Mouse (Mus musculus) gastrocnemius, postnatal 10 days (tissue): ENCODE data around the gene Kmt2e. TPM values are rescaled to one million over a fixed set of nuclear protein-coding genes. Genes with fewer than 3 reads are reported as not detected.

Experiments
- DNase-seq: peaks from one replicate; pipeline ENCODE4 v3.0.0; 2021; ENCODE audit warnings: mixed read lengths
- total RNA-seq, 2 experiments: library from RNA; stranded (reverse); gene quantifications; 2 replicates each; pipeline ENCODE4 v1.2.3; 2021

The Kmt2e gene
- total RNA-seq, 2 experiments from 2014 or later, result 33.1 to 45.6 TPM

DNA sequence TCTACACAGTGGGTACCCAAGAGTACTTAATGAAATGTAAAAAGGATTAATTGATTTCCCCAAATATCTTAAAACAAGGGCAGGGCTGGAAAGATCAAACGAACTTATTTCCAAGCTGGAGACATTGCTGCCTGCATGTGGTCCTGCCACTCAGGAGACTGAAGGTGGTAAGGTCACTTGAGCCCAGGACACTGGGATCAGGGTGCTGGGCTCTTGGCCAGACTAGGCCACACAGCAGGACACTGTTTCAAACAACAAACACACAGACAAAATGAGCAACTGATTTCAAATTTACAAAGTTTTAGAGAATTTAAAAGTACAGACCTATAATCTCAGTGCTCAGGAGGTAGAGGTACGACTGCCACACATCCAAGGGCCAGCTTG, 23.5 kb upstream of the Kmt2e start:
- no peak for DNase-seq

DNA sequence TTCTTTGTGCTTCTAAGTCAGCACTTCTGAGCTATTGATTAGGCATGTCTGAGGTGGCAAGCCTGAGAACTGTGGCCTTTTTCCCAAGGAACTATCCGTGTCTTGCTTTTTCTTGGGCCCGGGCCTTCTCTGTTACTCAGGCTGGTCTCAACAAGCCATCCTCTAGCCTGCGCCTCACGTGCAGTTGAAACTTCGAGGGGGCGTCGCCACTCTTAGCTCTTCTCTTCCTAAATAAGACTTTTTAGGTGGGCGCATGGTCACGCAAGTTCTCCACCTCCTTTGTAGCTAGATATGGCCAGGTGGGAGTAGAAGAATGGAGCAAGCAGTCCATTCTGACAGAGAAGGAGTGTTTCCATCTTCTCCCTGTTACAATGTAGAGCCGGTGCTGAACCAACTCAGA, 22.6 kb upstream of the Kmt2e start:
- no peak for DNase-seq

DNA sequence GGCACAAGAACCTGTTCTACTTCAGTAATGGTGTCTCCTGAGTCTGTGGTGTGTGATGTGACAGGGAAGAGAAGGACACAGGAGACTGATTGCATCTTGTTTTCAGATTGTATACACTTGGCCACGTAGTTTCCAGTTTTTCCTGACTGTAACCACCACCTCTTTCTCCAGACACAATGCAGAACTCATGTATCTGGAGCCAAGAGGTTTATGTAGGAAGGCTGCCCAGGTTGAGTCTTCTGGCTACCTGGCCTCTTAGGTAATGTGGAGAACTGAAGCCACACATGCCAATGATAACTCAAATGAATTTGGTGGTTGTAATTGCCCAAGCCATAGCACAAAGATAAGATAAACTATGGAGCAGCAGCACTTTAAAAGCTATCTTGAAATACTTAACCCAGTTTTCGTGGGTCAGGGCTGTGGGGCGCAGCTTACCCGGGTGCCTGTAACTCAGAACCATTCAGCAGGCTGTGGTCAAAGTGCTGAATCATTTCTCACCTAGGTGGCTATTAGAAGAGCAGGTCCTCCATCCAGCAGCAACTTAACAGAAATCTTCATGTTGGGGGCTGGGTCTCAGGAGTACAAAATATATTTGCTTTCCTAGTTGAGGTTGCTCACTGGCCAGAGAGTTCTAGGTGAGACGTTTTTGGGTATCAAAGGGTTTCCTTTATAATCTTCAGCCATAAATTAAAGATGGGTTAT, 21.8 kb upstream of the Kmt2e start:
- DNase-seq, result no peak

DNA sequence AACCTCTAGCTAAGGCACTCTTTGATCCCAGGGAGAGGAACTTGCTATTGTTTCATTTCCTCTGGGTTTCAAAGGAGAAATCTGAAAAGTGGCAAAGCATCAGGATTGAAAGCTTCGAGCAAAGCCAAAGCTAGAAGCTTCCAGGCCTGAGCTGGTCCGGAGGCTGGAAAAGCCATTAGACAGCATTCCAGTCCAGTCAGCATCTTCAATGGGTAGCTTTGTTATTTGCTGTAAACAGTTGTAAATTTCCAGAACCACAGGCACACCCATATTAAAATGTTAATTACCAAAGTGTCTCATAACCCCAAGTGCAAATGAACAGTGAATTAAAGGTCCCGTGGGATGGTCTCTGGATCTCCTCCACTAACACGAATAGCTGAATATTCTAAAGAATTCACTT, 21.2 kb upstream of the Kmt2e start:
- DNase-seq, result no peak

DNA sequence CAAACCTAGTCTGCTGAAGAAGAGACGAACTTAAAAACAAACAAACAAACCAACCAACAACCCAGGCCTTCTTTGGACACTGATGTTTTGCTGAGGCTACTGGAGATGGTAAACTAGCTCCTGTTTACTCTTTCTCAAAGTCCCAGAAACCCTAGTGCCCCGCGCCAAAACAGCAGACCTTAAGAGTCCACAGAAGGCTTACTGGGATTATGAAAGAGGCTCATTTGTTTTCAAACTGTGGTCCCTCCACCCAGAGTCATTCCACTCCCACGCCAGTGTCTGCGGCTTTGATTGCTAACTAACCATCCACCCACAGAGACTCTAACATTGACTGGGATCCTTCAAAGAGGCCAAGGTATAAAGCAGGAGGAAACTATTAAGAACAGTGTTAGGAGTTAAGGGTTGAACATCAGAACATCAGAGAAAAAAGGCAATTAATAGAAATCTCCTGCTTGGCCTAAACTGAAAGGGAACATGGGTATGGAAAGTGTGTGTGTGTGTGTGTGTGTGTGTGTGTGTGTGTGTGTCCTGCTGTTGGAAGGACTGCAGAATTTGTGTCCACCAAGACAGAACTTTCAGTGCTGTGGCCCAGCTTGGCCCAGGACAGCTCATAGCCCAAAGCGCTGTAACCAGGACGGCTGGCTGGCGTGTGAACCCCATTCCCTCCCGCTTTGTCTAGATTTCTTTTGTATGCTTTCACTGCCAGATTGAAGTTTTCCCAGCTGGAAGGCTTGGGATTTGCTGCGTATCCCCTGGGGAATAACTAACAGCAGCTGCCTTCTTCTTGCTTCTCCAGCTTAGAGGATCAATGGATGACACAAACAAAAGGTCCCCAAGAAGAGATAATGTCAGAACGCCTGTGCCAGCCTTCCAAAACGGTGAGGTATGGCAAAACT, 20.4 kb upstream of the Kmt2e start:
- peak; percentile 54 for DNase-seq

DNA sequence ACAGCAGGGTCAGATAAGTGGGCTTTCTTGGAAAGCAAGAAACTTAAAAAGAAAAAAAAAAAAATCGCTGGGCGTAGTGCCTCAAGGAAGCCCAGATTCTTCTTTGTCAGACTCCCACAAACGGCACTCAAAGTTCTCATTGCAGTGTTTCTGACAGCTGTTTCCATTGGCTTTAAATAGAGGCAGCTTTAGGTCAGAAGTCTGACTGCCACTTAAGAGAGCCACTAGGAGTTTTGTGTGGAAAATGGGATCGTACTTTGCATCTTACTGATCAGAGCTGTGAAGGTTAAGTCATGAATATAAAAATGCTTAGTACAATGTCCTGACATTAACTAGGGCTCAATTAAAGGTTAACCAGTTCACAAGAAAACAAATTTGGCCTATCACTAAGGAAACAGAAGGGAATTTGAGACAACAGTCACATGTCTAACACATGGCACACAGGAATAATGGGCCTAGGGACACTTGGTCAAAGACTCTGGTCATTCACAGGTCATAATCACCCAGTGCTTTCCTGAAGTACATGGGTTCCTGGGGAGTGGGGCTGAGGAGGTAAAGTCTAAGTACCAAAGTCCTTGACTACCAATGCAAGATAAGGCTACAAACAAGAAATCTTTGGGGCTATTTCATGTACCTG, 19.6 kb upstream of the Kmt2e start:
- DNase-seq, result no peak

DNA sequence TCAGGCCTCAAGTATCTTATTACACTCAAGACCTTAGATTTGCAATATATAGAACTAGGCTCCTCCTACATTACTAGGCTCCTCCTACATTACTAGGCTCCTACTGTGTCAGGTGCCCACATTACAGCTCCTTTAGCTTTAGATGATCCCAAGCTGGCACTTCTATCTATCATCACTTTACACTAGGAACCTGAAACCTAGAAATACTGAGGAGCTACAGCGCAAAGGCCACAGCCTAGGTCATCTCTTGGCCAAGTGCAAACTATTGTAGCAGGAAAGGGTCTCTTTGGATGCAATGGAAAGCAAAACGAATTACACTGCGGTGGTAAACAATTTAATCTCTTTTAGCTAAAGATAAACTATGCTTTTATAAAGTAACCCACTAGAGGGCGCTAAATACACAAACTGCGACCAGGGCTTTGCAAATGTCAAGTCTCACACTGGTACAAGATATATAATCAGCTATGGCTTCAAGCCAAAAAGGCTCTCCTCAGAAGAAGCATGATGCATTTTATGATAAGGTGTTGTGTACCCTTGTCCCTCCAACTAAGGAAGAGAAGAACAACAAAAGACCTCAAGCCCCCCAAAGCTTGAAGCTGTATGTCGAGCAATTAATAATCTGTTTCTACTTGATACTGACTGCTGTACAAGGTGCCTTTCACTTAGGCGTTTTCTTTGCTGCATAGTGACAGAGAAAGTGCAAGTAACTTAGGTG, 18.5 kb upstream of the Kmt2e start:
- DNase-seq, result no peak

DNA sequence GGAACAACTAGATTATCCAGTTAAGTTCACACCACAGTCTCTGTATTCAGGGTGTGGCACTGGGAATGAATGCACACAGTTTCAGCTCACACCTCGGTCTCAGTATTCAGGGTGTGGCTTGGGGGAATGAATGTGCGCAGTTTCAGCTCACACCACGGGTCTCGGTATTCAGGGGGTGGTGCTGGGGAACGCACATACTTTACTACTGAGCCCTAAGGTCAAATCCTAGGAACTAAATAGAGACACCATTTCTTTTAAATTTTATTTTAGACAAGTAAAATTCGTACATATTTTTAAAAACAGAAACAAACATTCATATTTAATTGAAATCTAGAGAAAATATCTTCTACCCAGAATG, 18.0 kb upstream of the Kmt2e start:
- DNase-seq, result no peak

DNA sequence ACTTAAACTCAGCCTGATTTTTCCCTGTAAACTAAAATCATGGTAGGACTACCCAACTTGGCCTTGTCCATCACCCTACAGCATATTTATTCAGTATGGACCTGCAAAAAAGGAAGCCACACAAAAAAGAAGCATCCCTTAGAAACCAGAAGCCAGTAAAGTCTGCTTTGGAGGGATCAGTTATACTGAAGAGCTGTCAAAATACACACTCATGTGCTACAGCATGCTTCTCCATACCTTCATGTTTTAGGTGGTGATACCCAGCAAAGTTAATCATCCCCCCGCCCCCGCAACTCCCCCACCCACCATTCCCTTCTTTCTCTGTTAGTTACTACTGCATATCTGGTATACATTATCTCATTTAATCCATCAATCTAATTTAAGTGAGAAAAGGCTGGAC, 16.5 kb upstream of the Kmt2e start:
- no peak for DNase-seq

DNA sequence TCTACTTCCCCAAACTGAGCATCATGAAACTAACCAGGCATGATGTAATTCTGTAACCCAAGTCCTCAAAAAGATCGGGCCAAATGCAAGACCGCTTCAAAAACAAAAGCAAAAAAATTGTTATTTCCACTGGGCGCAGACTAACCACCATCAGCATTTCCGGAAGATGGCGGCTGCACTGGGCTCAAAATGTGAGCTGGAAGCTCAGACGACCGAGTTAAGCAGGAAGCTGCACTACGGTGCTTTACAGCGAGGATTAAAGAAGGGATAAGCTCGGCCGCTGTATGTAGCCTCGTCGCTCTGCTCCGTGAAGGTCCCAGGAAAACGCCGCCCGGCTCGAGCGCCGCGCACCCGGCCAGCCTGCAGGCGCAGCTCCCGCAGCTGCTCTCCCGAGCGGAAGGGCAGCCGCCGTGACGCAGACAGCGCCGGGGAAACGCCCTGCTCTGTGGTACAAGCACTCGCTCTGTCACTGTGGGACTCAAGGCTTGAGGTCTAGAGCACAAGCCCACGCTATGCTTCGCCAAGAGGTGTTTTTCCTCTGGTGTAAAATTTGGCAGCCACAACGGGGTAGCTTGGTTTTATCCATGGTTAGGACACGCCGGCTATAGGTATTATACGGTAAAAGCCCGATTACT, 16.0 kb upstream of the Kmt2e start:
- DNase-seq, result peak; percentile 83

DNA sequence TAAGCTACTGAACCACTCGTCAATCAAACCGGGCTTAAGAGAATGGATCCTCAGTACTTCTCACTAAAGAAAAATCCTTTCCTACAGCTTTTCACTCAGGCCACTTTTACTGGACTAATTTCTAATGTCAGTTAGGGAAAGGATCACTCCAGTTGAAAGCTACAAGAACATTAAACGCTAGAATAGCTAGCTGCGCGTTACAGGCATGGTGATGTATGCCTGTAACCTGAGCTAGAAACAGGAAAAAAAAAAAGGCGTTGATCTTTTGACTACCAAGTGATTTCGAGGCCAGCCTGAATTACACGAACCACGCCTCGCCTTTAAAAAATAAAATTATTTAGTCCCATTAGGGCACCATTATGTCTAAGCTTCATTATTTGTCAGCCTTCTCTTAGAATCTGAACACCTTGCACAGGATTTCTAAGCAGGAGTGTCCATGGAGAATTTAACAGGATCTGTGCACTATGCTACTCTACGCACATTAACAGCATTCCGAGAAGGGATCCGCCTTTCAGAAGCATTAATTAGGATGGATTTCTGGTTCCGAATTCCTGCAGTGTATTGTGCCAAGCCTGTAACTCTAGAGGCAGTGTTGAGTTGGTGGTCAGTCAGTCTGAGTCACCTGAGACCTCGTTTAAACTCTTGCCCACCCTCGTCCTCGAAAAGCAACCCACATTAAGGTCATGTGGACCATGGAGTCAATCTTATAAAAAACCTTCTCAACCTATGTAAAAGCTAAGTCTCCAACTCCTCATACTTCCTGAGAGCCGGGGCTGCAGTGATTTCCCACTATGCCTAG, 15.2 kb upstream of the Kmt2e start:
- DNase-seq, result no peak

DNA sequence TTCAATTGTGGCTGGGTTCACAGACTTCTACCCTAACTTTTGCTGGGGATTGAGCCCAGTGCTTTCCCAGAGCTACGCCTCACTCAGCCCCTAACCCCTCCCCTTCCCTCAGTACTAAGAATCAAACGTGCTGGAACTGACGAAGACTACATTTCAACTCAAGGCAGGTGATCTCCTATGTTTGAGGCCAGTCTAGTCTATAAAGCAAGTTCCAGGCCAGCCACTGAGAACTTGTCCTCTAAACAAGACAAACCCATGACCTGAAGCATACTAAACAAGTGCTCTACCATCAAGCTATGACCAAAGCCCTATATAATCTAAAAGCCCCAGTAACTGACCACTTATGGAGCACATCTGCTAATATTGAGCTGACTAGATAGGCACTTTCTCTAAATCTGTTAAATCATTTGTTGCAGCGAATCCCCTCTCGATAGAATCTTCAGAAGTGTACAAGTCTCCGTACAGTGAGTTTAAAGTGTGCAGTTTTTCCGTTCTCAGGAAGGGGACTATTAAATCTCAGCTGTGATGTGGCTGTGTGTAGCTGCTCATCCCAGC, 14.5 kb upstream of the Kmt2e start:
- no peak for DNase-seq

DNA sequence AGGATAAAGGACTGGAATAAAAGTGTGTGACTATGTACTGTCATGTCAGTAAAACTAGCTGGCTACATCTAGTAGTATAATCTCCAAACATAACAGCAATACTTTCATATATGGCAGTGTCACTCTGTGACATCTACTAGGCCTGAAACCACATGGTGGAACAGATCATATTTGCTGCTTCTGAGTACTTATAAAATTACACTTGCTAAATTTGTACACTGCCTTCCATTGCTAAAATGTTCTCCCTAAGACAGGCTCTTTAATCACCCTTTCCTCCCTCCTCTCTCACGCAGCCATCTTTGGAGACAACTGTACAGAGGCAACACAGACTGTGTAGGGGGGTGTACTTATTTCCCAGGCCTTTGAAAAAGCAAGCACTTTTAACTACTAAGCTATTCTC, 13.8 kb upstream of the Kmt2e start:
- DNase-seq, result no peak

DNA sequence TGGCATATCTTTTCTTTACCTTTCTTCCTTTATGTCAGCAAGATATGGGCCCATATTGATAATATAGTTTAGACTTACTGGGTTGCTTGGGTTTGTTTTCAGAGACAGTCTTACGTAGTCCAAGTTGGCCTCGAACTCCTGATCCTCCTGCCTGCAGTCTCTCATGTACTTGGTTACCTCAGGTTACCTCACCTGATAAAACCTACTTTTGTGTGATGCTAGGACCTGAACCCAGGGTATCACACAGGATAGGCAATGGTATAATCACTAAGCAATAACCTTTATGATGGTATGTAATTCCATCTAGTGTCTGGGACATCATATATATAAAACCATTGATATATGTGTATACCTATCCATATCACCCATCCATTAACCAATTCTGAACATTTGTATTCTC, 12.8 kb upstream of the Kmt2e start:
- no peak for DNase-seq

DNA sequence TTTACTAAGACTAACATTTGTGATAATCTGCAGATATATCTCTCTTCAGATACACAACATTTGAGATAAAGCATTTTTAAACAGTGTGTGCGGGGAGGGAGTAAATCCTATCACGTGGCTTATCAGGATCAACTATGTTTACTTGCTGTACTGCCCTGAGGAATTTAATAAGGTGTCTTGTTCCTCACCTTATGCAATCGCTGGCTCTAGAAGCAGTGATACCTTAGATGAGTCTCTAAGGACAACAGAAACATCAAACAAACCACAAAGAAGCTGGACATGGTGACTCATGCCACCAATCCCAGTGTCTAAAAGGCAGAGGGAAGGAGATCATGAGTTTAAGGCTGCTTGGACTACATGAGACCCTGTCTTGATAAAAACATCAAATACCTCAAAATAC, 11.2 kb upstream of the Kmt2e start:
- DNase-seq, result no peak

DNA sequence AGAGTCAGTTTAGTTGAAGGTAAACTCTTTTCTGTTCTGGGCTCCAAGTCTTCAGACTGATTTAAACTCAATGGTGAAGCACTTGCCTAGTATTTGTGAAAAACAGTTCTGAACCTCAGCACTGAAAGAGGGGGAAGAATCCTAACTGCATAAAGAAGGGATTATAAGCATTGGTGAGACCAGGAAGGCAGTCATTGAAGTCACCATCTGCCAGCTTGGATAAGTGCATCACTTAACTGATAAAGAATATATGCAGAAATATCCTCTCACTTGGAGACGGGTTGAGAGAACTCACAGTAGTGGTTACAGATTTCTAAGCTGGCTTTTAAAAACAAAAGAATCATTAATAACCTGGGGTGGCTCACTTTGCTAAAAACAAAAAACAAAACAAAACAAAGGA, 6.7 kb upstream of the Kmt2e start:
- no peak for DNase-seq

DNA sequence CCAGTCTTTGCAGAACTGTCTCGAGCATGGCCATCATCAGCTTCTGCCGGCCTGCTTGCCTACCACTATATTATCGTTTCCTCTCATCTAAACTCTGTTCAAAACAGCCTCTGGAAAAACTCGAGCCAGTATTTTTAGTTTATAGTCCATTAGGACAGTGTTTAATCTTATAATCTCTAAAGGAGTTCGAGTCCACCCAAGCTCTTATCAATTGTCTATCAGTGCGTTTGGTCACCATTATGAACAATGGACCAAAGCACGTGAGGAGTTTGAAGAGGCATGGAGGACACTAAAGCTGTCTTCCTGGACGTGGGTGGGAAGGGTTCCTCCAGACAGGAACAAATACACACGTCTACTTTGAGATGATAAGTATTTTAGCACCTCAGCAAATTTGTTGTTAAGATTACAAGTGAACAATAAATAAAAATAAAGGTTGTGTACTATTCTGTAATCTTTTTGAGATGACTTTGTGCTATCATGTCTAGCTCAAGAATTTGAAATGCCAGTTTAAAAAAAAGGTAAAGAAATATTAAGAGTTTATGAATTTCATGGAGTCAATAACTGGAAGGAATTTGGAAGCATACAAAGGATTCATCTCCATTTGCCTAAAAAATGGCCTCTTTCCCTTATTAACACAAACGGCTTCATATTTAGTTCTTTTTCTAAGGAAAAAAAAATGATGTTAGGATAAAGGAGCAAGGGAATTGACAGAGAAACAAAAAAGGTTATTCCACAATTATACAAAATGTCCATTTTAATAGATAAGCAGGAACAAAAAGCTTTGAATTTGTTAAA, 3.0 kb upstream of the Kmt2e start:
- DNase-seq, result no peak

DNA sequence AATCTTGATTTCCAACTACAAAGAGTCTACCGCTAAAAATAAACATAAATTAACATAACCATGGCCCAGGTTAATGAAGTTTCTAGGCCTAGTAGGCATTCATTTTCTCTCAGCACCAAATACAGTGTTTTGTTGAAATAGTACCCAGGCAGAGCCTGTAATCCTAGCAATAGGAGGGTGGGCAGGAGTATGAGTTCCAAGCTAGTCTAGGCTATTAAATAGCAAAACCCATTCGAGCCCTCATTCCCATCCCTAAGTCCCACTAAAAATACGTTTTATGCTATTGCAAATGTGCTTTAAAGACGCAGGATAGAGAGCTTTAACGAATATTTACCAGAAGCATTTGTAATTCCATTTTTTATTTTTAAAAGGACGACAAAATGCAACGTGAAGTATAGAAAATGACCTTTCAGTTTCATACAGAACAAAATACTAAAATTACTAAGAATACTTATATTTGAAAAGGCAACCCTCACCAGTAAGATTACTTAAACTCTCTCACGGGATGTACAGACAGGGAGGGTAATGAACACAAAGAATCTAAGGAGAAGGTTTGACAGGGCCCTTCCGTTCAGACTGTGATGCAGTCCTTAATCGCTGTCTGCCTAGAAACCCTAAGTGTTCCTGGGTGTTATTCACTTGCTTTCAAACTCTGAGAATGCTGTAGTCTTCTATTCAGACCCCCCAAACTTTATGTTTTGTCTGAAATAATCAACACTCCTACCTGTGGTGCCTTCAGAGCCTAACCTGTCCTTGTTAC, 2.1 kb upstream of the Kmt2e start:
- DNase-seq, result no peak
